Mouse (Mus musculus): Measurements from ENCODE around the gene Hnrnpl.

DNA sequence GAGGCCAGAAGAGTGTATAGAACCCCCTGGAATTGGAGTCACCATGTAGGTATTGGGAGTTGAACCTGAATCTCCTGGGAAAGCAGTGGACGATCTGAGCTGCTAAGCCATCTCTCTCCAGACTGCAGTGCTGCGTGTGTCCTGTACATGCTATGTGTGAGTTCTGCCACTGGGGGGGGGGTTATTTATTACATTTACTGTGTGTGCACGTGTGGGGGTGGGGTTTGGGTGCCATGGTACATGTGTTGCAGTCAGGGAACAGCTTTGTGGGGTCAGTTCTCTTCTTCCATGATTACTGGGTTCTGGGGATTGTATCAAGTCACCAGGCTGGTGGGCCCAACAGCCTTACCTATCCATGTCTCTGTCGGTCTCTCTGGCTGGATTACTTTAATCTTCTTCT lies 1.5 kb upstream of the Hnrnpl start:
- TF ChIP-seq EP300 (IDR thresholded peaks at IDR 0.05; ENCODE audit: low read depth) (no peak), CTCF (IDR thresholded peaks at IDR 0.05; ENCODE audit: low read depth) (no peak)
